Mouse (Mus musculus): ENCODE results near the gene Ninj2. TPM values are rescaled to one million over a fixed set of nuclear protein-coding genes. Genes with fewer than 3 reads are reported as not detected.

Gene Ninj2
- total RNA-seq, 1 experiment: 1.2 TPM

DNA sequence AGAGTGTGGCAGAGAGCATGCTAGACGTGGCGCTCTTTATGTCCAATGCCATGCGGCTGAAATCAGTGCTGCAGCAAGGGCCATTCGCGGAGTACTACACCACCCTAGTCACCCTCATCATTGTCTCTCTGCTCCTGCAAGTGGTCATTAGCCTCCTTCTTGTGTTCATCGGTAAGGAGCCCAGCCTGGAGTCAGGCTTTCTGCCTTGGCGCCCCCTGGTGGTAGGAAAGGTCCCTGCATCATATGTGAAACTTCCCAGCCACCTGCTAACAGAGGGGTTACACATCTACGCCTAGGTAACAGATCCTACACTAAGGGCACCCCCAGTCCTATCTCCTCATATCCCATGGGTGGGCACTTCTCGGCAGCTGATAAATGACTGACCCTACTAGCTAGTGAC, 104.8 kb downstream of the Ninj2 start:
- DNase-seq (ENCODE audit: low read depth, low spot score): no peak
- no peaks in the 10 kb centered on the region for H3K9me3 ChIP-seq (ENCODE audit: control insufficient read depth, insufficient read depth, low read depth, low read length)
- H3K4me3 ChIP-seq (ENCODE audit: insufficient read depth in 1 of 2, low read depth in 1 of 2, low read length in 2 of 2, poor library complexity in 1 of 2, severe bottlenecking in 1 of 2): no peak overlapping the region
- no peaks in the 10 kb centered on the region for H3K36me3 ChIP-seq (ENCODE audit: control insufficient read depth, insufficient read depth, low read length, poor library complexity, severe bottlenecking)
- H3K9ac ChIP-seq (ENCODE audit: insufficient read depth, low read depth, low read length, poor library complexity, severe bottlenecking): no peak overlapping the region
- H3K27ac ChIP-seq (ENCODE audit: insufficient read depth, low read depth, low read length, poor library complexity, severe bottlenecking): no peak overlapping the region
- TF ChIP-seq ZC3H11A (IDR thresholded peaks at IDR 0.05; ENCODE audit: borderline replicate concordance, low read depth, low read length): peak; percentile 76; the same call in 1 of the 2 replicates
- TF ChIP-seq CHD2 (IDR thresholded peaks at IDR 0.05; ENCODE audit: low read depth, low read length): no peak
- in situ Hi-C loops (cut with MboI; ENCODE audit: low sequenced_read_pairs in 2 of 2, unreplicated experiment in 2 of 2): loop anchor here (10.0 to 25.0 kb wide), 3 partner anchors 263 to 713 kb away; partner anchors contain the start of gene Fbxl14 (in 1 of the 2)
- H3K4me1 ChIP-seq (ENCODE audit: control insufficient read depth in 2 of 2, insufficient read depth in 2 of 2, low read length in 2 of 2, poor library complexity in 1 of 2): peaks cover 0 to 17% of the 10 kb centered on the region in 2 experiments; a peak in 1 of 4 replicates

GRCm38 (mm10) chr6:120199638-120200394, 106.7 kb downstream of the Ninj2 start:
- H3K27ac ChIP-seq (ENCODE audit: insufficient read depth, low read depth, low read length, poor library complexity, severe bottlenecking): no peak overlapping the region
- DNase-seq (ENCODE audit: low read depth, low spot score): peak; percentile 84

DNA sequence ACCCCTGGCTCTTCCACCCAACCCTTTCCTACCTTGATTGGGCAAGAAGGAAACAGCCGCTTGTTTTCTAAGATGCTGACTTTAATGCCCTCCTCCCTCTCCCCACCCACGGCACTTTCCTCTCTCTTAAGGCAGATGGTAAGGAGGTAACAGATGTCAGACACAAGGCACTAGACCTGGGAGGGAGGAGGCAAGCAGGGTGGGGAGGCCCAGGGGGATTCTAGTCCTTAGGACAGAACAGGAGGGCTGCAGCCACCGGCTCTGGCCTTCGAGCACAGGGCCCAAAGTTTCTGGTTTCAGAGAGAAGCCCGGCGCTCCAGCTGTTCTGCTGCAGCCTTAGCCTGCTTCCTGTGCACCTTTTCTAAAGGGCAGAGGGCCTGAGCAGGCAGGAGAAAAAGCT, 108.8 kb downstream of the Ninj2 start:
- no peak overlapping the region for H3K27ac ChIP-seq (ENCODE audit: insufficient read depth, low read depth, low read length, poor library complexity, severe bottlenecking)
- TF ChIP-seq ZC3H11A (IDR thresholded peaks at IDR 0.05; ENCODE audit: borderline replicate concordance, low read depth, low read length): no peak
- TF ChIP-seq HCFC1 (IDR thresholded peaks at IDR 0.05; ENCODE audit: borderline replicate concordance, insufficient read depth, low read length): no peak
- TF ChIP-seq ZNF384 (IDR thresholded peaks at IDR 0.05; ENCODE audit: low read depth, low read length): no peak
- TF ChIP-seq MAFK (IDR thresholded peaks at IDR 0.05; ENCODE audit: insufficient read depth, low read depth, low read length): no peak
- TF ChIP-seq CHD2 (IDR thresholded peaks at IDR 0.05; ENCODE audit: low read depth, low read length): no peak
- H3K9ac ChIP-seq (ENCODE audit: insufficient read depth, low read depth, low read length, poor library complexity, severe bottlenecking): no peak overlapping the region
- H3K36me3 ChIP-seq (ENCODE audit: control insufficient read depth, insufficient read depth, low read length, poor library complexity, severe bottlenecking): peaks cover 16% of the 10 kb centered on the region
- H3K9me3 ChIP-seq (ENCODE audit: control insufficient read depth, insufficient read depth, low read depth, low read length): no peaks in the 10 kb centered on the region
- peaks cover 0 to 13% of the 10 kb centered on the region in 2 experiments; a peak in 1 of 4 replicates for H3K4me1 ChIP-seq (ENCODE audit: control insufficient read depth in 2 of 2, insufficient read depth in 2 of 2, low read length in 2 of 2, poor library complexity in 1 of 2)
- in situ Hi-C loops (cut with MboI; ENCODE audit: low sequenced_read_pairs in 2 of 2, unreplicated experiment in 2 of 2): no loop called here
- H3K4me3 ChIP-seq (ENCODE audit: insufficient read depth in 1 of 2, low read depth in 1 of 2, low read length in 2 of 2, poor library complexity in 1 of 2, severe bottlenecking in 1 of 2): no peak overlapping the region
- no peak for DNase-seq (ENCODE audit: low read depth, low spot score)

More at GRCm38 (mm10) chr6:120199638-120200394, 106.7 kb downstream of the Ninj2 start:
- peaks cover 0 to 13% of the 10 kb centered on the region in 2 experiments; a peak in 1 of 4 replicates for H3K4me1 ChIP-seq (ENCODE audit: control insufficient read depth in 2 of 2, insufficient read depth in 2 of 2, low read length in 2 of 2, poor library complexity in 1 of 2)
- in situ Hi-C loops (cut with MboI; ENCODE audit: low sequenced_read_pairs in 2 of 2, unreplicated experiment in 2 of 2): loop anchor here (10.0 to 25.0 kb wide), 3 partner anchors 265 to 715 kb away; partner anchors contain the start of gene Fbxl14 (in 1 of the 2)
- TF ChIP-seq ZNF384 (IDR thresholded peaks at IDR 0.05; ENCODE audit: low read depth, low read length) (no peak), ZC3H11A (IDR thresholded peaks at IDR 0.05; ENCODE audit: borderline replicate concordance, low read depth, low read length) (0 out of 2 replicates have a peak, but pooled peaks have one; percentile 5), HCFC1 (IDR thresholded peaks at IDR 0.05; ENCODE audit: borderline replicate concordance, insufficient read depth, low read length) (no peak), MAFK (IDR thresholded peaks at IDR 0.05; ENCODE audit: insufficient read depth, low read depth, low read length) (no peak), CHD2 (IDR thresholded peaks at IDR 0.05; ENCODE audit: low read depth, low read length) (no peak)
- H3K9me3 ChIP-seq (ENCODE audit: control insufficient read depth, insufficient read depth, low read depth, low read length): no peaks in the 10 kb centered on the region
- no peak overlapping the region for H3K9ac ChIP-seq (ENCODE audit: insufficient read depth, low read depth, low read length, poor library complexity, severe bottlenecking)
- peaks cover 6% of the 10 kb centered on the region; the same call in 1 of the 2 replicates for H3K36me3 ChIP-seq (ENCODE audit: control insufficient read depth, insufficient read depth, low read length, poor library complexity, severe bottlenecking)
- H3K4me3 ChIP-seq (ENCODE audit: insufficient read depth in 1 of 2, low read depth in 1 of 2, low read length in 2 of 2, poor library complexity in 1 of 2, severe bottlenecking in 1 of 2): no peak overlapping the region

GRCm38 (mm10) chr6:120202406-120202805, 109.3 kb downstream of the Ninj2 start:
- DNase-seq (ENCODE audit: low read depth, low spot score): no peak
- peaks cover 0 to 13% of the 10 kb centered on the region in 2 experiments; a peak in 1 of 4 replicates for H3K4me1 ChIP-seq (ENCODE audit: control insufficient read depth in 2 of 2, insufficient read depth in 2 of 2, low read length in 2 of 2, poor library complexity in 1 of 2)
- in situ Hi-C loops (cut with MboI; ENCODE audit: low sequenced_read_pairs in 2 of 2, unreplicated experiment in 2 of 2): no loop called here
- peaks cover 18% of the 10 kb centered on the region for H3K36me3 ChIP-seq (ENCODE audit: control insufficient read depth, insufficient read depth, low read length, poor library complexity, severe bottlenecking)
- no peak overlapping the region for H3K4me3 ChIP-seq (ENCODE audit: insufficient read depth in 1 of 2, low read depth in 1 of 2, low read length in 2 of 2, poor library complexity in 1 of 2, severe bottlenecking in 1 of 2)
- H3K9ac ChIP-seq (ENCODE audit: insufficient read depth, low read depth, low read length, poor library complexity, severe bottlenecking): no peak overlapping the region
- no peaks in the 10 kb centered on the region for H3K9me3 ChIP-seq (ENCODE audit: control insufficient read depth, insufficient read depth, low read depth, low read length)
- H3K27ac ChIP-seq (ENCODE audit: insufficient read depth, low read depth, low read length, poor library complexity, severe bottlenecking): no peak overlapping the region
- TF ChIP-seq MAFK (IDR thresholded peaks at IDR 0.05; ENCODE audit: insufficient read depth, low read depth, low read length): no peak
- TF ChIP-seq HCFC1 (IDR thresholded peaks at IDR 0.05; ENCODE audit: borderline replicate concordance, insufficient read depth, low read length): no peak
- TF ChIP-seq ZNF384 (IDR thresholded peaks at IDR 0.05; ENCODE audit: low read depth, low read length): no peak
- no peak for TF ChIP-seq CHD2 (IDR thresholded peaks at IDR 0.05; ENCODE audit: low read depth, low read length)
- no peak for TF ChIP-seq ZC3H11A (IDR thresholded peaks at IDR 0.05; ENCODE audit: borderline replicate concordance, low read depth, low read length)

Measured in ES-E14 (cell line).